Mouse (Mus musculus) heart, adult 2 months (tissue): ENCODE results near the gene Mepce.

Experiments
- CTCF ChIP-seq: fragments of 200-600 bp; IDR thresholded peaks from 2 replicates; pipeline ENCODE4 v1.8.1; 2022; ENCODE audit warnings: antibody characterized with exemption, mild to moderate bottlenecking, moderate library complexity
- EP300 ChIP-seq: fragments of 200-500 bp; IDR thresholded peaks from 2 replicates; pipeline ENCODE4 v1.6.1; 2011; ENCODE audit warnings: low read depth, low read length, control low read depth; ENCODE audit not compliant: insufficient read depth
- POLR2A ChIP-seq: fragments of 200-500 bp; IDR thresholded peaks from 2 replicates; pipeline ENCODE4 v1.6.1; 2011; ENCODE audit warnings: mild to moderate bottlenecking, low read depth, low read length, control low read depth; ENCODE audit not compliant: insufficient read depth

- TF ChIP-seq POLR2A = no peak
- no peak for TF ChIP-seq EP300
- TF ChIP-seq CTCF = no peak
Observed at GRCm38 (mm10) chr5:137756106-137756505, 31.3 kb downstream of the Mepce start.
